Mouse (Mus musculus): ENCODE results near the gene Taok2. TPM values are rescaled to one million over a fixed set of nuclear protein-coding genes. Genes with fewer than 3 reads are reported as not detected.
A peak's percentile ranks its signal among the peaks of the same experiment; 100 is the strongest.

The Taok2 gene
- polyA plus RNA-seq, 1 experiment = 97.0 TPM

- no peak overlapping the region for H3K4me3 ChIP-seq (ENCODE audit: extremely low read depth, insufficient read depth, insufficient read length)
- TF ChIP-seq POLR2A (IDR thresholded peaks at IDR 0.05; ENCODE audit: low read depth, low read length) (no peak), CTCF (IDR thresholded peaks at IDR 0.05; ENCODE audit: extremely low read depth, insufficient read depth, insufficient read length, insufficient replicate concordance) (no peak)
- WGBS = 82% methylated on average over 12 of the region's 12 CpGs
- peaks cover 7% of the 10 kb centered on the region; the same call in 1 of the 2 replicates for H3K4me1 ChIP-seq (ENCODE audit: control insufficient read depth, insufficient read depth, insufficient read length)
- no peak overlapping the region for H3K27ac ChIP-seq (ENCODE audit: insufficient read depth, low read length)
- DNase-seq (ENCODE audit: low read depth in 1 of 2, low spot score in 2 of 2) = no peak
- peaks cover 22% of the 10 kb centered on the region for H3K36me3 ChIP-seq (ENCODE audit: control insufficient read depth, insufficient read depth, low read length)
- H3K27me3 ChIP-seq (ENCODE audit: control insufficient read depth, insufficient read depth, low read length) = peaks cover 16% of the 10 kb centered on the region
These were observed 33.3 kb downstream of the Taok2 start for GRCm38 (mm10) chr7:126851192-126851591.

GRCm38 (mm10) chr7:126850161-126850560 is 34.3 kb downstream of the Taok2 start:
- Histone ChIP-seq H3K36me3 (ENCODE audit: control insufficient read depth, insufficient read depth, low read length) (peaks cover 18% of the 10 kb centered on the region), H3K27ac (ENCODE audit: insufficient read depth, low read length) (no peak overlapping the region), H3K4me1 (ENCODE audit: control insufficient read depth, insufficient read depth, insufficient read length) (peaks cover 7% of the 10 kb centered on the region; the same call in 1 of the 2 replicates), H3K4me3 (ENCODE audit: extremely low read depth, insufficient read depth, insufficient read length) (no peak overlapping the region), H3K27me3 (ENCODE audit: control insufficient read depth, insufficient read depth, low read length) (peaks cover 16% of the 10 kb centered on the region)
- 84% methylated on average over 6 of the region's 6 CpGs for WGBS
- TF ChIP-seq POLR2A (IDR thresholded peaks at IDR 0.05; ENCODE audit: low read depth, low read length) (no peak), CTCF (IDR thresholded peaks at IDR 0.05; ENCODE audit: extremely low read depth, insufficient read depth, insufficient read length, insufficient replicate concordance) (no peak)
- no peak for DNase-seq (ENCODE audit: low read depth in 1 of 2, low spot score in 2 of 2)

- no peak for DNase-seq (ENCODE audit: low read depth in 1 of 2, low spot score in 2 of 2)
- no peak overlapping the region for H3K4me3 ChIP-seq (ENCODE audit: extremely low read depth, insufficient read depth, insufficient read length)
- peaks cover 12% of the 10 kb centered on the region for H3K36me3 ChIP-seq (ENCODE audit: control insufficient read depth, insufficient read depth, low read length)
- TF ChIP-seq POLR2A (IDR thresholded peaks at IDR 0.05; ENCODE audit: low read depth, low read length) (no peak), CTCF (IDR thresholded peaks at IDR 0.05; ENCODE audit: extremely low read depth, insufficient read depth, insufficient read length, insufficient replicate concordance) (no peak)
- H3K4me1 ChIP-seq (ENCODE audit: control insufficient read depth, insufficient read depth, insufficient read length) = peaks cover 7% of the 10 kb centered on the region; the same call in 1 of the 2 replicates
- 28% methylated on average over 10 of the region's 10 CpGs for WGBS
- H3K27ac ChIP-seq (ENCODE audit: insufficient read depth, low read length) = no peak overlapping the region
- H3K27me3 ChIP-seq (ENCODE audit: control insufficient read depth, insufficient read depth, low read length) = peaks cover 16% of the 10 kb centered on the region
These were observed 35.7 kb downstream of the Taok2 start for GRCm38 (mm10) chr7:126848794-126849193.

GRCm38 (mm10) chr7:126847421-126848398 is 36.8 kb downstream of the Taok2 start:
- WGBS = 4% methylated on average over 54 of the region's 74 CpGs
- no peak for TF ChIP-seq CTCF (IDR thresholded peaks at IDR 0.05; ENCODE audit: extremely low read depth, insufficient read depth, insufficient read length, insufficient replicate concordance)
- no peak for TF ChIP-seq POLR2A (IDR thresholded peaks at IDR 0.05; ENCODE audit: low read depth, low read length)
- Histone ChIP-seq H3K27me3 (ENCODE audit: control insufficient read depth, insufficient read depth, low read length) (peaks cover 16% of the 10 kb centered on the region), H3K4me1 (ENCODE audit: control insufficient read depth, insufficient read depth, insufficient read length) (peaks cover 7% of the 10 kb centered on the region; the same call in 1 of the 2 replicates), H3K4me3 (ENCODE audit: extremely low read depth, insufficient read depth, insufficient read length) (peak overlapping the region; percentile 39; the same call in 1 of the 2 replicates), H3K36me3 (ENCODE audit: control insufficient read depth, insufficient read depth, low read length) (peaks cover 9% of the 10 kb centered on the region), H3K27ac (ENCODE audit: insufficient read depth, low read length) (no peak overlapping the region)
- no peak for DNase-seq (ENCODE audit: low read depth in 1 of 2, low spot score in 2 of 2)

- 53% methylated on average over 4 of the region's 4 CpGs for WGBS
- peaks cover 4% of the 10 kb centered on the region; the same call in 1 of the 2 replicates for H3K36me3 ChIP-seq (ENCODE audit: control insufficient read depth, insufficient read depth, low read length)
- no peak within 1 kb of the TSS for H3K27ac ChIP-seq (ENCODE audit: insufficient read depth, low read length)
- H3K4me3 ChIP-seq (ENCODE audit: extremely low read depth, insufficient read depth, insufficient read length) = peak within 1 kb of the TSS; percentile 39; the same call in 1 of the 2 replicates
- DNase-seq (ENCODE audit: low read depth in 1 of 2, low spot score in 2 of 2) = no peak
- TF ChIP-seq POLR2A (IDR thresholded peaks at IDR 0.05; ENCODE audit: low read depth, low read length) = no peak
- TF ChIP-seq CTCF (IDR thresholded peaks at IDR 0.05; ENCODE audit: extremely low read depth, insufficient read depth, insufficient read length, insufficient replicate concordance) = no peak
- peaks cover 16% of the 10 kb centered on the region for H3K27me3 ChIP-seq (ENCODE audit: control insufficient read depth, insufficient read depth, low read length)
- peaks cover 7% of the 10 kb centered on the region; the same call in 1 of the 2 replicates for H3K4me1 ChIP-seq (ENCODE audit: control insufficient read depth, insufficient read depth, insufficient read length)
These were observed 37.4 kb downstream of the Taok2 start, which contains the start of gene Doc2a for GRCm38 (mm10) chr7:126847116-126847420. TSS of gene Doc2a (plus strand) at chr7:126847416.

GRCm38 (mm10) chr7:126845516-126845915 is 39.0 kb downstream of the Taok2 start:
- Histone ChIP-seq H3K36me3 (ENCODE audit: control insufficient read depth, insufficient read depth, low read length) (no peaks in the 10 kb centered on the region), H3K4me1 (ENCODE audit: control insufficient read depth, insufficient read depth, insufficient read length) (peaks cover 7% of the 10 kb centered on the region; the same call in 1 of the 2 replicates), H3K27ac (ENCODE audit: insufficient read depth, low read length) (no peak overlapping the region), H3K27me3 (ENCODE audit: control insufficient read depth, insufficient read depth, low read length) (peaks cover 16% of the 10 kb centered on the region), H3K4me3 (ENCODE audit: extremely low read depth, insufficient read depth, insufficient read length) (no peak overlapping the region)
- WGBS = 96% methylated on average over 2 of the region's 2 CpGs
- DNase-seq (ENCODE audit: low read depth in 1 of 2, low spot score in 2 of 2) = no peak
- TF ChIP-seq CTCF (IDR thresholded peaks at IDR 0.05; ENCODE audit: extremely low read depth, insufficient read depth, insufficient read length, insufficient replicate concordance) (no peak), POLR2A (IDR thresholded peaks at IDR 0.05; ENCODE audit: low read depth, low read length) (no peak)
